Comparison of ENCODE assay signal across 9 mouse cellular contexts in the genomic region with DNA sequence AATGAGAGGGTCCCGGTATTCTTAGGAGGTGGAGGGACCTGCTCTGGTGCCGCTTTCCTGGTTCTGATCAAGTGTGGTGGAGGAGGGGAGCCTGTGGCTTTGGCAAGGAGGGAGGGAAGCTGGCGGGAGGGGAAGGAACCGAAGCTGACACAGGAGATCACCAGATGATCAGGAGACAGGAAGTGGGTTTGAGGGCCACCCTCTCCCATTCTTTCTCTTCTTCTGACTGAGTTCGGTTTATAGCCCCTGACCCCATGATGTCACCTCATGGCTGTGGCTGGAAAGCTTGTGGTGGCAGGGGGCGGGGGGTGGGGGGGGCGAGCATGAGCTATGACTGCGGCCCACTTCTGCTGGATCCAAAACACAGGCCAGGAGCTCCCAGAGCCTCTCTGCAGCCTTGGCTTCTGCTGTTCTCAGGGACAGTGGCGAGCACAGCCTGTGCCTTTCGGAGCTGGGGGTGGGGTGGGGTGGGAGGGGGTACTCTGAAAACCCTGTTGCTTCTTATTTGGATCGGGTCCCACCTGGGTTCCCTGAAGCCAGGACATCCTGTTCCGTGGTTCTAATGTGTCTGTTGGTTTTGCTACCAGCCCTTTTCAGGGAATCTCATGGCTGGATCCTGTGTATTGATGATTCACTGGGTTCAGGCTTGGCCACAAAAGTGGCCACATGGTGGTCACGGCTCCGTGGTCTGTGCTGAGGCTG.
DNase-seq lines count a peak whose midpoint lies in the region; ATAC-seq and TF ChIP-seq lines count a peak whose summit lies in the region.
"Had no signal": no experiment of that assay in that cellular context is flagged by ENCODE, and none has a peak within 500 bp of the region (broad histone marks: within the 10 kb centered on the region; RNA-seq: fewer than 3 reads in every experiment).

No protein-coding gene starts in this region.

- no peak overlapping the region for H3K4me2 ChIP-seq in hindbrain, embryonic 13.5 days
- H3K4me2 ChIP-seq: neural tube, embryonic 13.5 days had no signal

- no peaks in the 10 kb centered on the region for H3K36me3 ChIP-seq in hindbrain, embryonic 13.5 days
- H3K36me3 ChIP-seq: neural tube, embryonic 13.5 days had no signal

- 40% methylated on average over 14 of the region's 14 CpGs for WGBS in lung, adult 2 months
- WGBS in hindbrain, embryonic 13.5 days: 78% methylated on average over 14 of the region's 14 CpGs

- H3K4me3 ChIP-seq in lung, adult 2 months (replicated peaks; ENCODE audit: extremely low read depth, low read depth, low read length): no peak overlapping the region
- no peak overlapping the region for H3K4me3 ChIP-seq in hindbrain, embryonic 13.5 days
- H3K4me3 ChIP-seq: neural tube, embryonic 13.5 days had no signal

- no peak overlapping the region for H3K9ac ChIP-seq in hindbrain, embryonic 13.5 days
- H3K9ac ChIP-seq: neural tube, embryonic 13.5 days had no signal

- no peak for TF ChIP-seq POLR2A in lung, adult 2 months (IDR thresholded peaks at IDR 0.05; ENCODE audit: borderline replicate concordance, extremely low read depth, low read depth, low read length)

- TF ChIP-seq CTCF in lung, adult 2 months (IDR thresholded peaks at IDR 0.05; ENCODE audit: insufficient read depth, low read length): no peak

- H3K27ac ChIP-seq in hindbrain, embryonic 13.5 days: no peak overlapping the region
- H3K27ac ChIP-seq: neural tube, embryonic 13.5 days had no signal

- DNase-seq in adrenal gland, adult (ENCODE audit: inconsistent age in 2 of 2, low spot score in 1 of 2): peak; percentile 45 to 59
- DNase-seq in adrenal gland, postnatal 4 days (ENCODE audit: low spot score in 2 of 2): no peak
- DNase-seq in lung, adult 18-20 months: peak; percentile 46 to 51
- no peak for DNase-seq in lung, adult 2 months
- peak; percentile 3 for DNase-seq in naive thymus-derived CD4-positive, alpha-beta T cell, adult 2 months (ENCODE audit: low read depth)
- no peak for DNase-seq in left cerebral cortex, postnatal 36 days (ENCODE audit: low spot score in 2 of 2)

- no peaks in the 10 kb centered on the region for H3K9me3 ChIP-seq in hindbrain, embryonic 13.5 days
- H3K9me3 ChIP-seq: neural tube, embryonic 13.5 days had no signal

- H3K4me1 ChIP-seq in lung, adult 2 months (ENCODE audit: control insufficient read depth, insufficient read depth, low read length): no peaks in the 10 kb centered on the region
- H3K4me1 ChIP-seq in hindbrain, embryonic 13.5 days (replicated peaks): peaks cover 13% of the 10 kb centered on the region

- peak; percentile 77 to 81 for ATAC-seq in hematopoietic stem cell, adult 5-6 weeks (replicated peaks in 1 of 2; ENCODE audit: insufficient read depth in 1 of 2, low FRiP score in 2 of 2, low TSS enrichment in 1 of 2, low read depth in 1 of 2, poor library complexity in 2 of 2, severe bottlenecking in 2 of 2)
- ATAC-seq in hindbrain, embryonic 13.5 days (ENCODE audit: low FRiP score): no peak

- peaks cover 4% of the 10 kb centered on the region; the same call in 1 of the 2 replicates for H3K27me3 ChIP-seq in hindbrain, embryonic 13.5 days
- H3K27me3 ChIP-seq: neural tube, embryonic 13.5 days had no signal

- intact Hi-C loops in left cerebral cortex, postnatal 36 days (cut with DNase I): no loop called here

Comparison
In these comparisons a context has a peak if more than half of its experiments do, and no peak if none do; other contexts are left out.
1. DNase-seq: peak in adrenal gland, adult (2 of 2), lung, adult 18-20 months (2 of 2) and naive thymus-derived CD4-positive, alpha-beta T cell, adult 2 months (single experiment); none in adrenal gland, postnatal 4 days (0 of 2), lung, adult 2 months (single experiment) and left cerebral cortex, postnatal 36 days (0 of 2).